ENCODE assay signal across 9 mouse cellular contexts in the genomic region with DNA sequence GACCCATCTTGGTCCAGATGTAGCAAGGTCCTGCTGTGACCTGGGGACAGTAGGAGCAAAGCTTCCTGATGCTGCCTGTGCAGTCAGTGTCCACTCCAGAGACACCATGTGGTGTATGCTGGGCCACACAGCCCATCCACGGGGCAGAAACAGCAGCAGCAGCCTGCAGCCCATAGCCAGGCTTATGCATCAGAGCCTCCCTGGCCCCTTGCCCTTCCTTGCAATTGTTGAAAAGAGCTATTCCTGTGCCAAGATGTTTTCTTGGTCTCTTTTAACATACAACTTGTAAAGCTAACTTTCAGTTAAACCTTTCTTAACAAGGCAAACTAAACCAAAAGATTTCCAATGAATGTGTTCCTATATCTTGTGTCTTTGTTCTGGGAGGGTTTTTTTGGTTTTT.
A peak's percentile ranks its signal among the peaks of the same experiment; 100 is the strongest.
DNase-seq lines count a peak whose midpoint lies in the region; ATAC-seq and TF ChIP-seq lines count a peak whose summit lies in the region.
"Had no signal": no experiment of that assay in that cellular context is flagged by ENCODE, and none has a peak within 500 bp of the region (broad histone marks: within the 10 kb centered on the region; RNA-seq: fewer than 3 reads in every experiment).

No protein-coding gene starts in this region.

- DNase-seq in adrenal gland, postnatal 14 days: peak; percentile 23
- no peak for DNase-seq in adrenal gland, postnatal 25 days
- peak; percentile 42 for DNase-seq in kidney, postnatal 10 days
- no peak for DNase-seq in kidney, adult 8-10 months
- DNase-seq in limb, embryonic 14.5 days (ENCODE audit: low spot score): no peak
- no peak for DNase-seq in spleen, postnatal 4 days (ENCODE audit: low spot score in 2 of 2)

- H3K9ac ChIP-seq in embryonic facial prominence, embryonic 15.5 days: no peak overlapping the region
- no peak overlapping the region for H3K9ac ChIP-seq in limb, embryonic 14.5 days (ENCODE audit: low read depth, low read length, severe bottlenecking)

- peaks cover 61% of the 10 kb centered on the region for H3K36me3 ChIP-seq in embryonic facial prominence, embryonic 15.5 days
- H3K36me3 ChIP-seq in limb, embryonic 14.5 days (ENCODE audit: control insufficient read depth, insufficient read depth, low read length): peaks cover 69% of the 10 kb centered on the region

- H3K27me3 ChIP-seq in embryonic facial prominence, embryonic 15.5 days: no peaks in the 10 kb centered on the region
- H3K27me3 ChIP-seq in limb, embryonic 14.5 days (ENCODE audit: control insufficient read depth, insufficient read depth, low read length): no peaks in the 10 kb centered on the region

- no peak for TF ChIP-seq POLR2A in limb, embryonic 14.5 days (IDR thresholded peaks at IDR 0.05; ENCODE audit: borderline replicate concordance, extremely low read depth, insufficient read depth, insufficient read length)

- peaks cover 15% of the 10 kb centered on the region for H3K4me1 ChIP-seq in embryonic facial prominence, embryonic 15.5 days
- H3K4me1 ChIP-seq in limb, embryonic 14.5 days (ENCODE audit: control insufficient read depth, insufficient read depth, low read length): peaks cover 29% of the 10 kb centered on the region

- H3K4me2 ChIP-seq in embryonic facial prominence, embryonic 15.5 days (replicated peaks): no peak overlapping the region
- no peak overlapping the region for H3K4me2 ChIP-seq in limb, embryonic 14.5 days (replicated peaks; ENCODE audit: low read depth, low read length, severe bottlenecking)

- WGBS in embryonic facial prominence, embryonic 15.5 days: 45% methylated on average over 1 of the region's 1 CpGs
- 27% methylated on average over 1 of the region's 1 CpGs for WGBS in limb, embryonic 14.5 days

- 0 out of 2 replicates have a peak overlapping the region, but pooled peaks have one; percentile 45 for H3K27ac ChIP-seq in embryonic facial prominence, embryonic 15.5 days (replicated peaks)
- H3K27ac ChIP-seq in limb, embryonic 14.5 days (replicated peaks; ENCODE audit: low read depth, low read length): peak overlapping the region; percentile 68; the same call in 1 of the 2 replicates

- ATAC-seq in embryonic facial prominence, embryonic 15.5 days (ENCODE audit: insufficient number of reproducible peaks, low FRiP score, low TSS enrichment, low read depth): no peak
- ATAC-seq in limb, embryonic 14.5 days (ENCODE audit: low FRiP score, low read depth): no peak
- ATAC-seq in erythroid progenitor cell, adult 5-6 weeks (replicated peaks; ENCODE audit: low FRiP score, poor library complexity, severe bottlenecking): no peak

- H3K4me3 ChIP-seq in embryonic facial prominence, embryonic 15.5 days (replicated peaks): no peak overlapping the region
- H3K4me3 ChIP-seq in limb, embryonic 14.5 days (replicated peaks; ENCODE audit: low read length): no peak overlapping the region
- H3K4me3 ChIP-seq: erythroblast, embryonic 14.5 days had no signal

- no peaks in the 10 kb centered on the region for H3K9me3 ChIP-seq in embryonic facial prominence, embryonic 15.5 days (replicated peaks)
- no peaks in the 10 kb centered on the region for H3K9me3 ChIP-seq in limb, embryonic 14.5 days (ENCODE audit: control insufficient read depth, low read length)

Comparison
In these comparisons a context has a peak if more than half of its experiments do, and no peak if none do; other contexts are left out.
1. DNase-seq: peak in adrenal gland, postnatal 14 days (single experiment) and kidney, postnatal 10 days (single experiment); none in adrenal gland, postnatal 25 days (single experiment), kidney, adult 8-10 months (0 of 2), limb, embryonic 14.5 days (single experiment) and spleen, postnatal 4 days (0 of 2).